Mouse (Mus musculus): ENCODE measurements around the gene Tmem106b. TPM values are rescaled to one million over a fixed set of nuclear protein-coding genes. Genes with fewer than 3 reads are reported as not detected.

Gene Tmem106b
- total and polyA plus RNA-seq, 3 experiments, result 14.2 to 144 (median 16.6) TPM

DNA sequence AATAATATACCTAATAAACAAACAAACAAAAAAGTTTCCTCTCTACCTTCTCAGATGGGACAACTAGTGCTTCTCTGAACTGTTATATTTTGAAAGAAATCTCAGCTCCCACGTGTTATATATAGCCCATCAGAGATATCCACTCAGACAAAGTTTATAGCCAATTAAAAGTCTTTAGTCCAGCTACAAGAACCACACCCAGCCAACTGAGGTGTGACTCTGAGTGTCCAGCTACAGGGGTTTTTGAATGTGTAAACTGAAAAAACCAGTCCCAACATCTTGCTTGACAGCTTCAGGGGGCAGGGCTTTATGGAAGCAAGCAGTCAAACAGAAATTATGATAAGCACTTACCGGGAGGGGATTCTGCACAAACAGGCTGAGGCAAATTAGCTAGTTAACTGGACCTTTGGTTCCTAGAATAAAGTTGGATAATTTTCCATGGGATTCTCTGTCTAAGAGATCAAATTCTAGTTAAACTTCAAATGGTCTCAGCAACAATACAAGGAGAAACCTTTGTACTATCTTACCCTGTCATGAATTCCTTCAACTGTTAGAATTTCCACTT lies 6.8 kb upstream of the Tmem106b start:
- H3K4me1 ChIP-seq (ENCODE audit: control insufficient read depth in 1 of 2, insufficient read depth in 2 of 2, low read length in 2 of 2), result no peaks in the 10 kb centered on the region
- DNase-seq (ENCODE audit: low read depth, low spot score), result no peak
- no peak overlapping the region for H3K4me3 ChIP-seq (ENCODE audit: control insufficient read depth in 1 of 2, insufficient read depth in 1 of 2, low read depth in 2 of 2, low read length in 2 of 2)
- no peaks in the 10 kb centered on the region for H3K36me3 ChIP-seq (ENCODE audit: control insufficient read depth in 1 of 2, insufficient read depth in 2 of 2, low read length in 2 of 2)
- TF ChIP-seq MEF2A (IDR thresholded peaks at IDR 0.05; ENCODE audit: extremely low read depth, insufficient replicate concordance, low read depth, low read length, poor library complexity, severe bottlenecking) (no peak), ZMIZ1 (IDR thresholded peaks at IDR 0.05; ENCODE audit: low read depth, low read length) (no peak), NELFE (IDR thresholded peaks at IDR 0.05; ENCODE audit: low read depth, low read length) (no peak), MAZ (IDR thresholded peaks at IDR 0.05; ENCODE audit: low read depth, low read length) (no peak)
- no peak overlapping the region for H3K27ac ChIP-seq (ENCODE audit: control insufficient read depth, low read depth, low read length)
- no peak overlapping the region for H3K9ac ChIP-seq (ENCODE audit: control insufficient read depth, low read depth, low read length, poor library complexity, severe bottlenecking)
- H3K27me3 ChIP-seq (ENCODE audit: control insufficient read depth in 1 of 2, insufficient read depth in 2 of 2, low read length in 2 of 2), result no peaks in the 10 kb centered on the region
- no peaks in the 10 kb centered on the region for H3K79me2 ChIP-seq (ENCODE audit: control insufficient read depth, insufficient read depth, low read length, poor library complexity)
- H3K9me3 ChIP-seq (replicated peaks; ENCODE audit: insufficient read depth, low read length), result no peaks in the 10 kb centered on the region

DNA sequence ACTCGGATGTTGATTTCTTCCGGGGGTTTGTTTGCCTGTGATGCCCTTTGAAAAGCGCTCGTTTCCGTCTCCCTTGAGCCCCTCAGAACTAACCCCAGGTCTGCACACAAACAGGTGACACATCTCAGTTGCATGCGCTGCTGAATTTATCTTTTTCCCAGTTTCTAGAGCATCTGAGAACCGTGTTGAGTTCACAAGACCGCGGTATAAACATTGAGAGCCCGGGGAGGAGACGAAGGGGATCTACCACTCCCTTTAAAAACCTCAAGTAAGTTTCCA lies 527 bp downstream of the Tmem106b start:
- H3K4me1 ChIP-seq (ENCODE audit: control insufficient read depth in 1 of 2, insufficient read depth in 2 of 2, low read length in 2 of 2), result peaks cover 4 to 13% of the 10 kb centered on the region in 2 experiments
- H3K9me3 ChIP-seq (replicated peaks; ENCODE audit: insufficient read depth, low read length), result no peaks in the 10 kb centered on the region
- H3K9ac ChIP-seq (ENCODE audit: control insufficient read depth, low read depth, low read length, poor library complexity, severe bottlenecking), result peak overlapping the region; percentile 95
- H3K36me3 ChIP-seq (ENCODE audit: control insufficient read depth in 1 of 2, insufficient read depth in 2 of 2, low read length in 2 of 2), result peaks cover 0 to 23% of the 10 kb centered on the region in 2 experiments; a peak in 2 of 4 replicates
- H3K4me3 ChIP-seq (ENCODE audit: control insufficient read depth in 1 of 2, insufficient read depth in 1 of 2, low read depth in 2 of 2, low read length in 2 of 2), result peak overlapping the region; percentile 97 to 99
- TF ChIP-seq MXI1 (IDR thresholded peaks at IDR 0.05; ENCODE audit: low read depth, low read length), result no peak
- no peak for TF ChIP-seq KAT2A (conservative IDR thresholded peaks at IDR 0.05; ENCODE audit: low read depth, low read length)
- TF ChIP-seq MEF2A (IDR thresholded peaks at IDR 0.05; ENCODE audit: extremely low read depth, insufficient replicate concordance, low read depth, low read length, poor library complexity, severe bottlenecking), result no peak
- no peak for TF ChIP-seq MYB (IDR thresholded peaks at IDR 0.05; ENCODE audit: low read depth, low read length)
- TF ChIP-seq SMC3 (IDR thresholded peaks at IDR 0.05; ENCODE audit: low read depth, low read length), result no peak
- TF ChIP-seq EP300 (IDR thresholded peaks at IDR 0.05; ENCODE audit: low read depth in 1 of 2, low read length in 2 of 2), result no peak
- TF ChIP-seq MAFK (IDR thresholded peaks at IDR 0.05; ENCODE audit: borderline replicate concordance, low read depth, low read length), result no peak
- no peak for TF ChIP-seq HCFC1 (IDR thresholded peaks at IDR 0.05; ENCODE audit: low read depth, low read length)
- no peak for TF ChIP-seq TCF12 (IDR thresholded peaks at IDR 0.05; ENCODE audit: low read depth, low read length)
- TF ChIP-seq POLR2A (IDR thresholded peaks at IDR 0.05; ENCODE audit: control insufficient read depth in 1 of 2, insufficient read depth in 1 of 2, low read depth in 1 of 2, low read length in 2 of 2, poor library complexity in 1 of 2), result no peak
- TF ChIP-seq ZKSCAN1 (IDR thresholded peaks at IDR 0.05; ENCODE audit: low read depth, low read length), result no peak
- no peak for TF ChIP-seq RAD21 (IDR thresholded peaks at IDR 0.05; ENCODE audit: low read depth, low read length)
- no peak for TF ChIP-seq CHD2 (IDR thresholded peaks at IDR 0.05; ENCODE audit: low read length)
- no peak for TF ChIP-seq TBP (IDR thresholded peaks at IDR 0.05; ENCODE audit: low read depth, low read length)
- no peak for TF ChIP-seq CTCF (IDR thresholded peaks at IDR 0.05 in 2 of 3, conservative IDR thresholded peaks at IDR 0.05 in 1 of 3; ENCODE audit: control insufficient read depth in 1 of 3, insufficient read depth in 1 of 3, low read depth in 2 of 3, low read length in 3 of 3, poor library complexity in 1 of 3, severe bottlenecking in 1 of 3)
- H3K27me3 ChIP-seq (ENCODE audit: control insufficient read depth in 1 of 2, insufficient read depth in 2 of 2, low read length in 2 of 2), result no peaks in the 10 kb centered on the region
- no peak for DNase-seq (ENCODE audit: low read depth, low spot score)
- H3K79me2 ChIP-seq (ENCODE audit: control insufficient read depth, insufficient read depth, low read length, poor library complexity), result peaks cover 8% of the 10 kb centered on the region
- H3K27ac ChIP-seq (ENCODE audit: control insufficient read depth, low read depth, low read length), result peak overlapping the region; percentile 69

Measured in MEL (cell line).